Mouse (Mus musculus) left cerebral cortex, postnatal 10 days (tissue): ENCODE measurements around the gene Ptpre. TPM values are rescaled to one million over a fixed set of nuclear protein-coding genes. Genes with fewer than 3 reads are reported as not detected.
"Not testable (repeated sequence)": the region's sequence is repeated elsewhere in the genome, so short reads cannot be mapped to it uniquely, and the experiment has no call there.

Experiments used
- DNase-seq, 2 experiments: peaks; one replicate each; pipeline ENCODE4 v3.0.0; 2021 to 2022; ENCODE audit warnings: low spot score in 2 of 2, mixed read lengths in 1 of 2; ENCODE audit errors: extremely low spot score in 1 of 2
- intact Hi-C: fragments of 180-260 bp; cut with DNase I; formaldehyde crosslinking; loops from one replicate; pipeline ENCODE4 v1.15.1; 2025
- total RNA-seq, 2 experiments: library from RNA; stranded (reverse); gene quantifications; 2 replicates each; pipeline ENCODE4 v1.2.3; 2021

Gene Ptpre
- total RNA-seq, 2 experiments from 2014 or later = 32.5 to 32.8 TPM

GRCm38 (mm10) chr7:135597006-135597405 is 59.7 kb downstream of the Ptpre start:
- peak in 1 of 2 experiments; percentile 29 for DNase-seq
- intact Hi-C loops = no loop called here

- intact Hi-C loops = no loop called here
- DNase-seq = peak in 1 of 2 experiments; percentile 33
Measured at GRCm38 (mm10) chr7:135597604-135598289, 60.5 kb downstream of the Ptpre start.

GRCm38 (mm10) chr7:135598303-135598855 is 61.1 kb downstream of the Ptpre start:
- DNase-seq = peak in 1 of 2 experiments; percentile 14
- intact Hi-C loops = no loop called here

DNA sequence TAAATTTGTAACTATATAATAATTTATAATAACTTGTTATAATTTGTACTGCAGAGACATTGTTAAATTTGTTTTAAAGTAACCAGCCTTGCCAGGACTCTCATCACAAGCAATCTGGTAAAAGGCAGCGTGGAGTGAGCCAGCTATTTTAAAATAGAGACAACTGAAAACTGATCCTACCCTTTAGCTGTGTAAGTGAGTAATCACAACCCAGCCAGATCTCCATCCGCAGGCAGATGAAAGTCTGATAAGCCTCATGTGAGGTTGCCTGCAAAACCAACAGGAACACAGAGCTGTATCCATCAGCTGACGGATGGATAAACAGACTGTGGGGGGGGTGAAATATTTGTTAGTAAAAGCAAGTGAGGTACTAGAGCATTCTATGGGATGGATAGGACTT is 62.8 kb downstream of the Ptpre start:
- peak in 1 of 2 experiments; percentile 10 for DNase-seq
- intact Hi-C loops = no loop called here

GRCm38 (mm10) chr7:135601607-135602006 is 64.3 kb downstream of the Ptpre start:
- no peak for DNase-seq
- intact Hi-C loops = no loop called here

DNA sequence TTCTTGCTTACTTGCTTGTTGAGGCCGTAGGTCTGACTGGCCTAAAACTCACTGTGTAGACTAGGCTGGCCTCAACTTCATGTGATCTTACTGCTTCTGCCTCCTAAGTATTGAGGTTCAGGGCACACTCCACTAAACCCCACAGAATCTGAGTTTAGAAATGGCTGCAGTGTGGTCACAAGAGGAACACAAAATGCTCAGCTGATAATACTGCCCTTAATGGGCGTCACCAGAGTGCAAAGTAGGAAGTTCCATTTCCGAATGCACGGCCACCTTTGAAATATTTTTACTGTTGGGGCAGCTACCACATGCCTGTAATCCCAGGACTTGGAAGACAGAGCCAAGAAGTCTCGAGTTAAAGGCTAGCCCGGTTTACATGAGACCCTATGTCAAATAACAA is 65.0 kb downstream of the Ptpre start:
- intact Hi-C loops = no loop called here
- no peak for DNase-seq

GRCm38 (mm10) chr7:135602881-135603523 is 65.7 kb downstream of the Ptpre start:
- intact Hi-C loops = no loop called here
- peak in 1 of 2 experiments; percentile 51 for DNase-seq

DNA sequence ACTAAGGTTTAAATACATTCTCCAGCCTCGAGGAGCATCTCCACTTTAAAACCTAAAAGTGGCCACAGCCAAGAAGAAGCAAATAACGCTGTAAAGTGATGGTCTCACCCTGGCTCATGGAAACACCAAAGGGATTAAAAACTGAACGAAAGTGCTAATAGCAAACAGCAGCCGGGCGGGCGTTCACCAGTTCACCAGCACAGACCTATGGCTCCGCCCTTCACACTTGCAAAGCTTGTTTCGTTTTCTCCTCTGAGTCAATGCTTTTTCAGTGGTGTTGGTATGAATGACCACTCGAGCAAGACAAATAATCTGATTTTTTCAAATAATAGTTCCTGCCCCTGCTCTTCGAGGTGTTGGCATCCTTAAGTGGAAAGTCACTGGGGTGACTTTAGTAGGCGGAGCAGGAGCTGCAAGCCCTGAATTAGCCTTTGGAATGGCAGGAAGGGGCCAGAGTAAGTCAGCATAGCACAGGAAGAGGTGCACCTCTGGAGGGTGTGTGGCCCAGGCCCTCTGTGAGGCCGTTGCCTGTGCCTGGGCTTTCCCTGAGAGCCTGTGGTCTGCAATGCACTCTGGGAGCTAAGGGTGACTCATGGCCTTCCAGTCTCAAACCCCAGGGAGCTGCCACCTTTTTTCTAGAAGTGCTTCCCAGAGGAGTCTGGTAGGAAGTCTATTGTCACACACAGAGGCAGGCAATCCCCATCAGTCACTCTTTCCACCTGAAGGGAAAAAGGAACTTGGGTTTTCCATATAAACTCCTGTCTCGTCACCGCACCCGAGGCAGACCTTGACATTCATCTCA is 67.9 kb downstream of the Ptpre start:
- no peak for DNase-seq
- intact Hi-C loops = no loop called here

- intact Hi-C loops = no loop called here
- no peak for DNase-seq
Measured at GRCm38 (mm10) chr7:135605804-135606072, 68.5 kb downstream of the Ptpre start.

DNA sequence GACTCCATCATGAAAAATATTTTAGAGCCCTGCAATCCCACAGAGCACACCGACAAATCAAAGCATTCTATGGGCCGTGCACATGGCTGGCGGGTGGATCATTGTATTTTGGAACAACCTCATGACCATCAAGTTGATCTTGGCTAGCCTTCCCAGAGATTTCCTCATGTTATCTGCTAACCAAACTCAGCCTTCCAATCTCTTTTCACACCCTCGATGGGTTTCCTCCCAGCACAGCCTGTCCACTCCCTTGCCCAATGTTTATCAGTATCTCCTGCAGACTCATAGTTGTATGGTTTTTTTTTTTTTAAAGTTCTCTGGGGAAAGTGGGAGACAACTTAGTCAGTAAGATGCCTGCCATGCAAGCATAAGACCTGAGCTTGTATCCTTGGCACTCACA is 70.9 kb downstream of the Ptpre start:
- intact Hi-C loops = no loop called here
- DNase-seq = no peak

- intact Hi-C loops = no loop called here
- no peak for DNase-seq
Measured at GRCm38 (mm10) chr7:135609028-135609427, 71.7 kb downstream of the Ptpre start.

GRCm38 (mm10) chr7:135609655-135610054 is 72.4 kb downstream of the Ptpre start:
- intact Hi-C loops = no loop called here

DNA sequence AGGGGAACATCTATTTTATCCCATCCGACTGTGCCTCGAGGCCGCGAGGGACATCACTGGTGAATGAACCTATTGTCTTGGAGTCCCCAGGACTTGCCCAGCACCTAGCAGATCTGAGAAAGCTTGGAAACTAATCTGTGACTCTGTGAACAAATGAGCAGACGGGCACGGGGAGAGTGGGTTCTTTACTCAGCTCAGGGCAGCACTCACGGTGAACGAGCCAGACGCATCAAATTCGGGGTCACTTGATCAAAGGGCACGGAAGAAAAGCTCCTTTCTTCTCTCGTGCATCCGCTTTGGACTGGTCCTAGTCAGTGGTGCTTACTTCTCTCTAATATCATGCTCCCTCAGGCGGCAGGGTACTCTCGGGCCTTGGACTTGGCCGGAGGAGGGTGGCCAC is 75.0 kb downstream of the Ptpre start:
- intact Hi-C loops = no loop called here
- DNase-seq = no peak

More at GRCm38 (mm10) chr7:135609655-135610054, 72.4 kb downstream of the Ptpre start:
- no peak for DNase-seq

GRCm38 (mm10) chr7:135612801-135613200 is 75.5 kb downstream of the Ptpre start:
- no peak for DNase-seq
- intact Hi-C loops = no loop called here

DNA sequence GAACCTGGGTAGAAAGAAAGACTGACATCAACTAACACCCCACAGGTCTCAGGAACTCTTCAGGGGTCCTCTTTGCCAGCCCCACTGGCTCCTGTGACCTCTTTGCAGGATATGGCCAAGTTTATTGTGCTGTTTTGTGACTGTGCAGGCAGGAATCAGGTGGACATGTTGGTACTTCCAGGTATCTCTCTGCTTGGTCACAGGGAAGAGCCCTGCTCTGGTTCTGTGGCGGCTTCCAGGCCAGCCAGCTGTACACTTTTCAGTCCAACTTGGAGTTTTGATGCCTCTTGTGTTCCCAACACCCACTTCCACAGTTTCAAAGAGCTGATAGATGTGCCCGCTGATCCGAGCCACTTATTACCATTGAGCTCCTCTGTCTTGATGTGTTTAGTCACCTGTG is 76.1 kb downstream of the Ptpre start:
- intact Hi-C loops = no loop called here

DNA sequence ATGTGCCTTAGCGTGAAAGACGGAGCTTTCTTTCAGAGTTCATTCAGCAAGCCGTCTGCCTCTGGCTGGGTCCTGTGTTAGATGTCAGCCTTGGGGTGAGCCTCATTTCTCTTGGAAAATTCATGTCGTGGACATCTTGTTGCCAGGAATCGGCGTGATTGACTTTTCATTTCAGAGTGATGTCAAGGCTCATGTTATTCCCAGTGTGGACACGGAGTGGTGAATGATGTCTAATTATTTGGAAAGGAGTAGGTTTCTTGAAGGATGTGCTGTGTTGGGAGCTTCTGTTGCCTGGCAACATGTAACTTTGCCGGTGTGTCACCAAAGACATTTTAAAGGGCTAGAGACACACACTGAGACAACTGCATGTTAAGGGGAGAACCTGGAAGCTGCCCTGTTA is 77.6 kb downstream of the Ptpre start:
- DNase-seq = no peak
- intact Hi-C loops = no loop called here

More for the DNA sequence above, 76.1 kb downstream of the Ptpre start:
- no peak for DNase-seq

- DNase-seq, intact Hi-C loops: not testable (repeated sequence)
Measured at GRCm38 (mm10) chr7:135616479-135616878, 79.2 kb downstream of the Ptpre start.

DNA sequence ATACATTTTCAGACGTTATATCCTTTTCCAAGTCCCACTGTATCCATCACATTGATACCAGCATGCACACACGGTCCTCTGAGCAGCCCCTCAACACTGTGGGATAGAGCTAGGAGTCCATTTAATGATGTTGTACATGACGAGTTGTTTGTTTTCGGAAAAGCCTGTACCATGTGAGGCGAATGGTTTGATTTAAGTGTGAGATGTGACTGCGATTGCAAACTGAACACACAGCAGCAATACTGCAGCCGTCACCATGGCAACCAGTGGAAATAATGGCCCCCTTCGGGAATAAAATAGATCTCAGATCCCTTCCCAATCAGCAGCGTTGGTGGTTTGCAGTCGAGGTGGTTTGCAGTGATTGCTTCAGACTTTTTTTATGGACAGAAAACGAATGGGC is 80.5 kb downstream of the Ptpre start:
- DNase-seq = peak in 1 of 2 experiments; percentile 63
- intact Hi-C loops = no loop called here

GRCm38 (mm10) chr7:135621649-135622048 is 84.4 kb downstream of the Ptpre start:
- intact Hi-C loops = no loop called here
- no peak for DNase-seq

- intact Hi-C loops = no loop called here
- no peak for DNase-seq
Measured at GRCm38 (mm10) chr7:135622241-135622640, 85.0 kb downstream of the Ptpre start.
